Mouse (Mus musculus) intestine, postnatal 0 days (tissue): ENCODE data around the gene Tbce. TPM values are rescaled to one million over a fixed set of nuclear protein-coding genes. Genes with fewer than 3 reads are reported as not detected.

ENCODE experiments used
- ATAC-seq: fragments of 200-750 bp; cut with Nextera tagmentation; 2 replicates; pipeline ENCODE4 v1.8.0; 2017; ENCODE audit warnings: mild to moderate bottlenecking, moderate TSS enrichment, moderate library complexity
- H3K27ac ChIP-seq: fragments of 300-500 bp; sonication (generic); 2 replicates; pipeline ENCODE4 v1.5.1; 2014; ENCODE audit warnings: mild to moderate bottlenecking, low read depth, low read length, moderate library complexity
- H3K27me3 ChIP-seq: fragments of 300-500 bp; sonication (generic); replicated peaks from 2 replicates; pipeline ENCODE4 v1.6.1; 2014; ENCODE audit warnings: low read length, mixed read lengths; ENCODE audit not compliant: control insufficient read depth, insufficient read depth
- H3K36me3 ChIP-seq: fragments of 300-500 bp; sonication (generic); 2 replicates; pipeline ENCODE4 v1.6.1; 2014; ENCODE audit warnings: mild to moderate bottlenecking, moderate library complexity; ENCODE audit not compliant: control insufficient read depth, insufficient read depth
- H3K4me1 ChIP-seq: fragments of 300-500 bp; sonication (generic); replicated peaks from 2 replicates; pipeline ENCODE4 v1.6.1; 2014; ENCODE audit warnings: antibody characterized with exemption, low read length, mixed read lengths; ENCODE audit not compliant: control insufficient read depth, insufficient read depth
- H3K4me2 ChIP-seq: fragments of 300-500 bp; sonication (generic); replicated peaks from 2 replicates; pipeline ENCODE4 v1.6.1; 2014; ENCODE audit warnings: low read depth, mild to moderate bottlenecking, moderate library complexity
- H3K4me3 ChIP-seq: fragments of 300-500 bp; sonication (generic); 2 replicates; pipeline ENCODE4 v1.5.1; 2014; ENCODE audit warnings: low read depth, low read length
- H3K9ac ChIP-seq: fragments of 300-500 bp; sonication (generic); 2 replicates; pipeline ENCODE4 v1.6.1; 2014; ENCODE audit warnings: mild to moderate bottlenecking, low read depth, low read length
- H3K9me3 ChIP-seq: fragments of 300-500 bp; sonication (generic); 2 replicates; pipeline ENCODE4 v1.6.1; 2016; ENCODE audit warnings: mixed run types; ENCODE audit not compliant: control insufficient read depth
- CTCF ChIP-seq: sonication (generic); IDR thresholded peaks from 2 replicates; pipeline ENCODE4 v1.5.1; 2016; ENCODE audit warnings: low read depth, mild to moderate bottlenecking, control low read depth, antibody characterized with exemption, moderate library complexity
- WGBS: fragments of 180-500 bp; shearing (Covaris S2); extraction: QIAGEN DNeasy Blood & Tissue Kit; methylation state at CpG from one replicate; pipeline ENCODE4 v1.1.7; 2014; 5-methylcytosine and 5-hydroxymethylcytosine counted together
- polyA plus RNA-seq: library from polyadenylated mRNA; unstranded; fragments of >200 nt; fragmentation: Nextera tagmentation; extraction: Ambion mirVana; gene quantifications from 2 replicates; pipeline ENCODE4 v1.2.1, GENCODE M21; 2015

Gene Tbce
- polyA plus RNA-seq, 1 experiment from 2014 or later, result 25.7 TPM

DNA sequence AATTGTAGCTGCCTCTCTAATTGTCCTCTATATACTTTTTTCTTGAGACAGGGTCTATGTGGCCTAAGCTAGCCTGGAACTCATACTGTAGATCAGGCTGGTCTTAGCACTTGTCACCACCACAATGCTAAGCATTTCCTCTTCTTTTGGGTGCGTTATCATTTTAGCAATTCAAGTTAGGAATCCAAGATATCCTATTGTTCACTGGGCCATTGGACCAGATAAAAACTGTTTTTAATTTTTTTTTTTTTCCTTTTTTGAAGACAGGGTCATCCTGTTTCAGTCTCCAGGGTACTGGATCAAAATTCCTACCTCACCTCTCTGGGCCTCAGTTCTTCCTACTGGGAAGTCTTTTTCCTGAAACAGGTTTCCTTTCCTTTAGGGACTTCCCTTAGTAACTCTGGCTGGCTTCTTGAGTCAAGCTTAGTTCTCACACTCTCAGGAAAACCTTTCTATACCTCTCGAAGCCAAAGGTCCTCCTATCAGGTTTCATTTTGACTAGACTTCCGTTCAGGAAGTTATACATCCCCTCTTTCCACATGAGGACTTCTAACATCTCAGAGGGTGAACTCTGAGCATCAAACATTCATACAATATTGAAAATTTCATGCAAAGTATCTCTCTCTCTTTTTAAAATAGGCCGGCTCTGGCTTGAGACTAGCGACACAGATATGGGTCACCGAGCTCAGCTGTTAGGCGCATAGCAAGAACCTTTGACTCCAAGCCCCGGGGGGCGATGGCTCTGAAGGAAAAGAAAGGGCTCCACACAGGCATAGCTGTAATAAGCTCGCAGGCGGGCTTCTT is 23.0 kb upstream of the Tbce start:
- Histone ChIP-seq H3K4me2 (peak overlapping the region; percentile 76), H3K9me3 (no peaks in the 10 kb centered on the region), H3K4me3 (peak overlapping the region; percentile 100), H3K36me3 (peaks cover 7% of the 10 kb centered on the region), H3K9ac (peak overlapping the region; percentile 68), H3K27me3 (no peaks in the 10 kb centered on the region), H3K4me1 (peaks cover 2% of the 10 kb centered on the region; the same call in 1 of the 2 replicates), H3K27ac (peak overlapping the region; percentile 76)
- 3% methylated on average over 11 of the region's 11 CpGs for WGBS
- TF ChIP-seq CTCF, result no peak
- ATAC-seq, result no peak

DNA sequence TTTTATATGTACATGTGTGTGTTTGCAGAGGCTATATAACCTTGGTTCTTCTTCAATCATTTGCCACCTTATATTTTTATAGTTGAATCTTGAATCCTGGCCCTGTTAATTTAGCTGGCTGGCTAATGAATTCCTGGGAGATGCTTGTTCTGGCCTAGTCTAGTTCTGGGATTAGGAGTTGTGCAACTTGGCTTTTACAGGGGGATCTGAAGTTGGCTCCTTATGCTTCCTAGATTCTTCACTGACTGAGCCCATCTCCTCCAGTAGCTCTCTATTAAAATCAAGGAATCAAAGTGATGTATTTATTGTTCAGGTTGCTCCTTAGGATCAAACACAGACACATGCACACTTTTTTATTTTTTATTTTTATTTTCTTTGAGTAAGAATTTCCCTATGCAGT is 20.1 kb upstream of the Tbce start:
- H3K36me3 ChIP-seq, result peaks cover 22% of the 10 kb centered on the region
- no peak for ATAC-seq
- no peaks in the 10 kb centered on the region for H3K27me3 ChIP-seq
- no peak overlapping the region for H3K9ac ChIP-seq
- H3K4me1 ChIP-seq, result no peaks in the 10 kb centered on the region; the same call in 1 of the 2 replicates
- no peaks in the 10 kb centered on the region for H3K9me3 ChIP-seq
- no peak overlapping the region for H3K27ac ChIP-seq
- H3K4me3 ChIP-seq, result no peak overlapping the region
- no peak overlapping the region for H3K4me2 ChIP-seq
- TF ChIP-seq CTCF, result no peak

DNA sequence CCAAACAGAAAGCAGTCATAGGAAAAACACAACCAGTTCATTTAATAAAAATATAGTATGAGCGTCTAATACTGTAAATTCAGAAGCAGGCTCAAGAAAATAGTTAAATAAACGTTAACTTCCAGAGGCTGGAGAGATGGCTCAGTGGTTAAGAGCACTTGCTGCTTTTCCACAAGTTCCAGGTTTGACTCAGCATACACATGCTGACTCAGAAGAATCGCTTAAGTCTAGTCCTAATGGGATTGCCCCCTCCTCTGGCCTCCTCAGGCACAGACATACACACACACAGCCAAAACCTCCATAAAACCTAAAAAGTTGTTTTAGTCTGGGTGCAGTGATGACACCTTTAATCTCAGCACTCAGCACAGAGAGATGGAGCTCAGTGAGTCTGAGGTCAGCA is 17.4 kb upstream of the Tbce start:
- Histone ChIP-seq H3K9me3 (no peaks in the 10 kb centered on the region), H3K36me3 (peaks cover 47% of the 10 kb centered on the region), H3K4me3 (no peak overlapping the region), H3K4me1 (no peaks in the 10 kb centered on the region; the same call in 1 of the 2 replicates), H3K9ac (no peak overlapping the region), H3K27ac (no peak overlapping the region), H3K4me2 (no peak overlapping the region), H3K27me3 (no peaks in the 10 kb centered on the region)
- 79% methylated on average over 3 of the region's 3 CpGs for WGBS
- ATAC-seq, result no peak
- TF ChIP-seq CTCF, result no peak

DNA sequence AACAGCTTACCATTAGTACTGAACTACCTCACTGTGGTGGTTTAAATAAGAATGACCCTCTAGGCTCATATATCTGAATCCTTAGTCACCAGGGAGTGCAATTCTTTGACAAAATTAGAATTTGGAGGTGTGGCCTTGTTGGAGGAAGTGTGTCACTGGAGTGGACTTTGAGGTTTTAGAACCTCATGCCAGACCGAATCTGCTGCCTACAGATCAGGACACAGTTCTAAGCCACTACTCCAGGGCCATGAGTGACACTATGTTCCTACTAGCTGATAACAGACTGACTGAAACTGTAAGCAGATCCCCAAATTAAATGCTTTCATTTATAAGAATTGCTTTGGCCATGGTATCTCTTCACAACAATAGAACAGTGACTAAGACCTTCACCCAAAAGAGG is 10.4 kb upstream of the Tbce start:
- Histone ChIP-seq H3K4me2 (no peak overlapping the region), H3K27ac (no peak overlapping the region), H3K36me3 (peaks cover 46% of the 10 kb centered on the region), H3K9ac (no peak overlapping the region), H3K9me3 (no peaks in the 10 kb centered on the region), H3K4me1 (no peaks in the 10 kb centered on the region), H3K4me3 (no peak overlapping the region), H3K27me3 (no peaks in the 10 kb centered on the region)
- 75% methylated on average over 1 of the region's 1 CpGs for WGBS
- no peak for ATAC-seq
- no peak for TF ChIP-seq CTCF

DNA sequence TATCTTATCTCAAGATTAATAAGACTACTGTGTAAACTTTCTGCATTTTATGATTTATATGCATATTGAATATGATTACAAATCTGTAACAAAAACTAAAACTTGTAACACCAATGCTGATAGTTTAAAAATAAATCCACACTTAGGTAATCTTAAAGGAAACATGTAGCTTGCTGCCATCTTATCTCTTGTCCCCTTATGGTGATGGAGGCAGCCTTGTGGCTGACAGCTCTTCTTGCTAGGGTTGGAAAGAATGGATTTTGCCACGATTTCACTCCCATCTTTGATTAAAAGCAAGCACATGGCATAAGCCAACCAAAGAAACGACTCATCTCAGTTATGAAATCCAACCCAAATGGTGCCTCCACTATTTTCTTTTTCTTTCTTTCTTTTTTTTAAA is 5.1 kb upstream of the Tbce start:
- Histone ChIP-seq H3K4me1 (no peaks in the 10 kb centered on the region), H3K4me3 (no peak overlapping the region), H3K9ac (no peak overlapping the region), H3K9me3 (no peaks in the 10 kb centered on the region), H3K4me2 (no peak overlapping the region), H3K36me3 (peaks cover 17% of the 10 kb centered on the region), H3K27ac (no peak overlapping the region), H3K27me3 (no peaks in the 10 kb centered on the region)
- 71% methylated on average over 2 of the region's 2 CpGs for WGBS
- TF ChIP-seq CTCF, result no peak
- no peak for ATAC-seq

DNA sequence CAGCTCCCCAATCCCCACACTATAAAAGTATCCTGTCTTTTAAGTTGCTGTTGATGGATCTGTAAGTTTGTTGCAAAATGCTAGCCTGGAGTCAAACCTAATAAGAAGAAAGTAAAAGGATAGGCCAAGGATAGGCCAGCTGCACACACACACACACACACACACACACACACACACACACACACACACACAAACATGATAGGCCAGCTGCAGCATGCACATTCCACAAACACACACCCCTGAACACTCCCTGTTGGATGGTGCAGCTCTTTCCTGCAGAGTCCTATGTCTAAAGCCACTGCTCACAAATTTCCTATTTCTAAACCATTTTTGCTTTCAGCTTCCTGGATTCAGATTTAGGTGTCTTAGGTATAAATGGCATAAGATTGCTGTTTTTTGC is 4.4 kb upstream of the Tbce start:
- peaks cover 11% of the 10 kb centered on the region for H3K36me3 ChIP-seq
- no peak overlapping the region for H3K27ac ChIP-seq
- TF ChIP-seq CTCF, result no peak
- no peak overlapping the region for H3K4me3 ChIP-seq
- no peak overlapping the region for H3K4me2 ChIP-seq
- H3K27me3 ChIP-seq, result no peaks in the 10 kb centered on the region
- no peak overlapping the region for H3K9ac ChIP-seq
- no peaks in the 10 kb centered on the region for H3K9me3 ChIP-seq
- ATAC-seq, result no peak
- no peaks in the 10 kb centered on the region for H3K4me1 ChIP-seq

DNA sequence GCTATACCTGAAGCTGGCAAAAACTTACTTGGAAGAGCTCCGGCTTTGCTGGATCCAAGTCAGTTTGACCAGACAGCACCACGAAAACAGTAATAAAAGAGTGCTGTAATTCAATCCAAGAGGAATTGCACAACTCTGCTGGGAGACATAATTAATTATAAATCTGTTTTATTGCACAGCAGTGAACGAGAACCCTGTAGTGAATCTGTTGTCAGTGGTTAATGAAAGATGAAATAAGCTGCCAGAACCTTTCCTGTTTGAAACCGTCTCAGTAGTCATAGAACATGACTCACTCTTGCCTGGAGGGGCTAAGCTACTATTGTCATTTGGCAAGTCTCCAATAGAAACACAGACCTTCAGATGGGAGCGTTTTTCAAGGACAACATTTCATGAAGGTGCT is 748 bp upstream of the Tbce start:
- Histone ChIP-seq H3K36me3 (no peaks in the 10 kb centered on the region), H3K4me2 (peak overlapping the region; percentile 90), H3K4me1 (no peaks in the 10 kb centered on the region), H3K27ac (peak overlapping the region; percentile 92; the same call in 1 of the 2 replicates), H3K4me3 (peak overlapping the region; percentile 55), H3K9ac (peak overlapping the region; percentile 59; the same call in 1 of the 2 replicates), H3K27me3 (no peaks in the 10 kb centered on the region), H3K9me3 (no peaks in the 10 kb centered on the region)
- no peak for TF ChIP-seq CTCF
- WGBS, result 6% methylated on average over 5 of the region's 5 CpGs
- ATAC-seq, result peak; percentile 53
